Mouse (Mus musculus): Measurements from ENCODE around the gene Gucd1.

- TF ChIP-seq CTCF (IDR thresholded peaks at IDR 0.05; ENCODE audit: borderline replicate concordance, control insufficient read depth, extremely low read depth, insufficient read depth, low read length, poor library complexity) (no peak), POLR2A (IDR thresholded peaks at IDR 0.05; ENCODE audit: control insufficient read depth, extremely low read depth, insufficient read depth, low read length, poor library complexity) (no peak)
Measured at GRCm38 (mm10) chr10:75400958-75401357, 116.8 kb downstream of the Gucd1 start, which contains the start of gene Upb1.
